Mouse (Mus musculus): Measurements from ENCODE around the gene Tent5d. TPM values are rescaled to one million over a fixed set of nuclear protein-coding genes. Genes with fewer than 3 reads are reported as not detected.

The Tent5d gene
- polyA plus RNA-seq, 2 experiments: not detected

DNA sequence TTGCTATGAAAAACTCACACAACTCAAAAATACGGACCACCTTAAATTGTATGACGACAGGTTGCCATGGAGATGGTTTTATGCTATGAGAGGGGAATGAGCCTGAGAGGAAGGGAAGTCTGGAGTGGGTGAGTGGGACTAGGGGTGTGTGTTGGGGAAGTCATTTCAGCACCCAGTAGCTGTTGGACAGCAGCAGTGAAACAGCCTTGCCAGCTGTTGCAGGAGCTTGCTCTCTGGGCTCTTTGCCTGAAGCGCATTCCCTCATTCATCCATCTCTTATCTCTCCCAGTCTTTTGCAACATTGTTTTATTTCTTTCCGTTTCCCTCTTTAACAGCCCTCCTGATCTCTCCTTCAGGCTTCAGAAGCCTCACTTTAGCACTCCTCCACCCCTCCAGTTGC lies 65.8 kb downstream of the Tent5d start:
- 36% methylated on average over 4 of the region's 4 CpGs for WGBS (ENCODE audit: insufficient replicate concordance)
- Histone ChIP-seq H3K4me1 (replicated peaks; ENCODE audit: control insufficient read depth in 2 of 2, insufficient read depth in 2 of 2, low read length in 1 of 2) (no peaks in the 10 kb centered on the region), H3K36me3 (replicated peaks; ENCODE audit: control insufficient read depth, insufficient read depth, low read depth) (no peaks in the 10 kb centered on the region), H3K4me2 (ENCODE audit: low read depth) (no peak overlapping the region), H3K27ac (no peak overlapping the region), H3K9me3 (ENCODE audit: control insufficient read depth, low read length) (no peaks in the 10 kb centered on the region), H3K4me3 (ENCODE audit: insufficient read depth in 1 of 2, low read depth in 2 of 2, low read length in 2 of 2) (no peak overlapping the region), H3K27me3 (ENCODE audit: control insufficient read depth, insufficient read depth, low read length) (no peaks in the 10 kb centered on the region), H3K9ac (replicated peaks) (no peak overlapping the region)
- ATAC-seq (ENCODE audit: insufficient read depth) (no peak), DNase-seq (ENCODE audit: low read depth in 3 of 3, low spot score in 3 of 3) (no peak)
- TF ChIP-seq EP300 (IDR thresholded peaks at IDR 0.05; ENCODE audit: low read depth) (no peak), CTCF (IDR thresholded peaks at IDR 0.05; ENCODE audit: low read depth) (no peak)

Other genes starting within 250 kb of the Tent5d start
- 0.02 TPM in 1 of 2 replicates, not detected in the other for gene Tbx22, start 124.6 kb upstream of the Tent5d start, polyA plus RNA-seq (2012; rRNA removed)
- not detected in 2 replicates for gene Tbx22, start 124.6 kb upstream of the Tent5d start, polyA plus RNA-seq (2014; fragmentation: Nextera tagmentation; extraction: Ambion mirVana)
- 2.6 and 4.1 TPM in 2 replicates for gene 2610002M06Rik, start 23.7 kb downstream of the Tent5d start, polyA plus RNA-seq (2012; rRNA removed)
- 9.1 and 10.9 TPM in 2 replicates for gene 2610002M06Rik, start 23.7 kb downstream of the Tent5d start, polyA plus RNA-seq (2014; fragmentation: Nextera tagmentation; extraction: Ambion mirVana)
- not detected in 2 replicates for gene Gm732, start 155.9 kb downstream of the Tent5d start, polyA plus RNA-seq (2012; rRNA removed)
- gene Gm732, start 155.9 kb downstream of the Tent5d start, polyA plus RNA-seq (2014; fragmentation: Nextera tagmentation; extraction: Ambion mirVana): not detected in 2 replicates